8 mouse cellular contexts compared by ENCODE assay signal in the genomic region with DNA sequence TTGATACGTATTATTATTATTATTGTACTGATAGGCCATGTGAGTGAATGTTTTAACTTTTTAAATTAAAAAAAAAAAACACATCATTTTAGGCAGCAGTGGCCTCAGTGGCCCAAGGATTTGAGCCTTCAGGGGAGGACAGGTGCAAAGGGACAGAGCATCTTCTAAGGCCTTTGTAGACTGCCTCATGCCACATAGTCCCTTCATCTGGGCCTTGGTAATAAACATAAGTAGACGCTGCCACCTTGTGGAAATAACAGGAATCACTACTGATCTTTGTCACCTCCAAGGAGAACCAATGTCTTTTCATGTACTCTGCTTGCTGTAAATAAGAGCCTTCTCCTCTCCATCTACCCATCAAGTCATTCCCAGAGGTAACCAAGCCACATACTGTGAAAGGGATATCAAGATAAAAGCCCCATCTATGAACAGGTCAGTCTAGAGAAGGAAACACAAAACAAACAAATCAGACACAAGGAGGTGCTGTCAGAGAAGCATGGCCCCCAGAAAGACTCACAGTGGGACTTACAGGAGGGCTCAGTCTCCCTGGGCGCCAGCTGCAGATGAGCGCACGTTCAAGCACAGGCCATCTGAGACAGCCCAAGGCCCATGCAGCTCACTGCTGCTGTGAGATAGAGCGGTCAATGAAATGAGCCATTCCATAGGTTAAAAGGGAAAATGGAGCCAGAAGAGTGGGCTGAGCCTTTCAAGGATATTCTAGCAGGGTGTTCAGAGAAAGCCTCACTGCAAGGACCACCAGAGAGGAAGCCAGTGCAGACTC. TPM values are rescaled to one million over a fixed set of nuclear protein-coding genes. Genes with fewer than 3 reads are reported as not detected.
DNase-seq lines count a peak whose midpoint lies in the region; ATAC-seq and TF ChIP-seq lines count a peak whose summit lies in the region.

No protein-coding gene starts in this region.

- DNase-seq in gastrocnemius, postnatal 10 days = peak; percentile 15
- no peak for DNase-seq in gastrocnemius, postnatal 36 days
- DNase-seq in B cell, adult 2 months = peak; percentile 5
- DNase-seq in cerebellum, adult 2 months = peak in 1 of 2 experiments; percentile 46
- DNase-seq in frontal cortex, adult 2 months (ENCODE audit: extremely low spot score in 1 of 2, low spot score in 1 of 2) = peak; percentile 56 to 88
- DNase-seq in layer of hippocampus, adult 9-10 months (ENCODE audit: low spot score) = peak; percentile 77
- DNase-seq in midbrain, postnatal 0 days (ENCODE audit: low spot score) = peak; percentile 89
- no peak for DNase-seq in ovary, postnatal 10 days (ENCODE audit: low spot score)

- intact Hi-C loops in gastrocnemius, postnatal 36 days (cut with DNase I) = loop anchor here (10.0 kb wide), 1 partner anchor 1082 kb away; no protein-coding TSS in a partner anchor

- no peaks in the 10 kb centered on the region for H3K9me3 ChIP-seq in midbrain, postnatal 0 days (ENCODE audit: low read length)

- peak; percentile 72 for ATAC-seq in midbrain, postnatal 0 days (ENCODE audit: low FRiP score)

- H3K9ac ChIP-seq in midbrain, postnatal 0 days (replicated peaks; ENCODE audit: low read length, poor library complexity, severe bottlenecking) = no peak overlapping the region

- no peaks in the 10 kb centered on the region for H3K4me1 ChIP-seq in cerebellum, adult 2 months (ENCODE audit: control insufficient read depth, insufficient read depth, low read length)
- no peaks in the 10 kb centered on the region for H3K4me1 ChIP-seq in midbrain, postnatal 0 days (ENCODE audit: insufficient read depth, low read length)

- H3K4me2 ChIP-seq in midbrain, postnatal 0 days (ENCODE audit: low read depth, low read length, poor library complexity, severe bottlenecking) = no peak overlapping the region

- H3K27ac ChIP-seq in cerebellum, adult 2 months (ENCODE audit: insufficient read depth, low read length) = no peak overlapping the region
- H3K27ac ChIP-seq in midbrain, postnatal 0 days (ENCODE audit: low read depth, low read length) = no peak overlapping the region

- no peaks in the 10 kb centered on the region for H3K36me3 ChIP-seq in midbrain, postnatal 0 days (ENCODE audit: insufficient read depth, low read length)

- H3K4me3 ChIP-seq in cerebellum, adult 2 months (replicated peaks; ENCODE audit: insufficient read depth, low read depth, low read length) = no peak overlapping the region
- no peak overlapping the region for H3K4me3 ChIP-seq in midbrain, postnatal 0 days (ENCODE audit: low read depth, low read length)

- WGBS in cerebellum, adult 2 months = 60% methylated on average over 6 of the region's 6 CpGs
- WGBS in midbrain, postnatal 0 days = 59% methylated on average over 6 of the region's 6 CpGs

- H3K27me3 ChIP-seq in cerebellum, adult 2 months (ENCODE audit: control insufficient read depth, insufficient read depth, low read length) = no peaks in the 10 kb centered on the region
- H3K27me3 ChIP-seq in midbrain, postnatal 0 days (ENCODE audit: insufficient read depth, low read length) = no peaks in the 10 kb centered on the region

- TF ChIP-seq CTCF in cerebellum, adult 2 months (IDR thresholded peaks at IDR 0.05; ENCODE audit: borderline replicate concordance, insufficient read depth, low read depth, low read length) = peak; percentile 67
- TF ChIP-seq CTCF in midbrain, postnatal 0 days (IDR thresholded peaks at IDR 0.05) = peak; percentile 91

- TF ChIP-seq POLR2A in cerebellum, adult 2 months (IDR thresholded peaks at IDR 0.05; ENCODE audit: borderline replicate concordance, insufficient read depth, low read length) = no peak

RNA-seq across cellular contexts. Expression of a gene that starts 30.0 kb away (rescaled TPM):
- total RNA-seq in gastrocnemius, postnatal 10 days (2021) = 1 to 10 TPM; 2.7 to 4.4 TPM
- 1 to 10 TPM; 5.8 to 6.1 TPM for total RNA-seq in gastrocnemius, postnatal 36 days (2021)
- 0.64 and 1.2 TPM in 2 replicates for polyA plus RNA-seq in cerebellum, adult 2 months (2012; rRNA removed)
- 0.72 and 0.82 TPM in 2 replicates for polyA plus RNA-seq in frontal cortex, adult 2 months (2012; rRNA removed)
- 2.8 TPM in 2 replicates for total RNA-seq in midbrain, postnatal 0 days (2014; rRNA removed)
- polyA plus RNA-seq in midbrain, postnatal 0 days (2015; fragmentation: Nextera tagmentation; extraction: Ambion mirVana) = 2.2 and 2.6 TPM in 2 replicates

RNA-seq across cellular contexts. Expression of a gene that starts 42.8 kb away (rescaled TPM):
- total RNA-seq in gastrocnemius, postnatal 10 days (2021) = 1 to 10 TPM; 6.0 to 7.0 TPM
- total RNA-seq in gastrocnemius, postnatal 36 days (2021) = under 1 TPM; 0.43 to 0.94 TPM
- 76.0 and 81.2 TPM in 2 replicates for polyA plus RNA-seq in cerebellum, adult 2 months (2012; rRNA removed)
- 192 and 233 TPM in 2 replicates for polyA plus RNA-seq in frontal cortex, adult 2 months (2012; rRNA removed)
- 195 and 197 TPM in 2 replicates for total RNA-seq in midbrain, postnatal 0 days (2014; rRNA removed)
- 39.2 and 40.9 TPM in 2 replicates for polyA plus RNA-seq in midbrain, postnatal 0 days (2015; fragmentation: Nextera tagmentation; extraction: Ambion mirVana)

Comparison
In these comparisons a context has a peak if more than half of its experiments do, and no peak if none do; other contexts are left out.
1. DNase-seq: peak in gastrocnemius, postnatal 10 days (single experiment), B cell, adult 2 months (2 of 2), frontal cortex, adult 2 months (2 of 2), layer of hippocampus, adult 9-10 months (single experiment) and midbrain, postnatal 0 days (single experiment); none in gastrocnemius, postnatal 36 days (0 of 2) and ovary, postnatal 10 days (single experiment).
2. RNA of a gene that starts 42.8 kb away (total RNA-seq): 195 to 197 TPM in midbrain, postnatal 0 days; 6.0 to 7.0 TPM in gastrocnemius, postnatal 10 days and 0.43 to 0.94 TPM in gastrocnemius, postnatal 36 days; every median in the first group is over 10 times any median in the second.